In the genomic region with DNA sequence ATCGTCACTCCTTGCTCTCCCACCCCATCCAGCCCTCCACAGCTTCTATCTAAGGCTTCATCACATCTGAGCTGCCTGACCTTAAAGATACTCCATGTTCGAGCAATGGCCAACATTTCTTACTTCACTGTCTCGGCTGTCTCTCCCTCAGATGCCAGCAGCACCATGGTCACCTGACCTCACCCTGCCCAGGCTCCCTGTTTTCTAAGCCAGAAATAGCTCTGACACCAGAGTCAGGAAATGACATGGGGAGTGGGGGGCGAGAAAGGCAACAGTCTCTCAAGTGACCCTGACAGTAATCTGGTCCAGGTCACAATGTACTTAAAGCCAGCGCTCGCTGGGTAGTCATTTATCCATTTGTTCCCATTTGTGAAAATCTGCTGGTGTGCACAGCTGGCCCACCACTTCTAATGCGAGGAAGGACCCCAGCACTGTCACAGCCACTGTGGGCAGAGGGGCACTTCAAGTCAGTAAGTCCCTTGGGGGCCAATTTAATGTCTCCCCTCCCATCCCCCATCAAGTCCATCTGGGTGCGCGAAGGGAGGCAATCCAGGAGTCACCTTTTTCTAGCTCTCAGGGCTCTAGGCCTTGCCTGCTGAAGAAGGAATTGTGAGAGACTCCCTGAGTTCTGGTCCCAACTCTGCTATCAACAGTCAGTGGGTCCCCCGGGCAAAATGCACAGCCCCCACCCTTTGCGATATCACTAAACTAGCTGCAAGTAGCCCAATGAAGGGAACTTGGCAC, we compare ENCODE assay signal across 29 mouse cellular contexts. TPM values are rescaled to one million over a fixed set of nuclear protein-coding genes. Genes with fewer than 3 reads are reported as not detected.
DNase-seq lines count a peak whose midpoint lies in the region; ATAC-seq and TF ChIP-seq lines count a peak whose summit lies in the region.
"Had no signal": no experiment of that assay in that cellular context is flagged by ENCODE, and none has a peak within 500 bp of the region (broad histone marks: within the 10 kb centered on the region; RNA-seq: fewer than 3 reads in every experiment).

No protein-coding gene starts in this region.

- H3K9me3 ChIP-seq in lung, postnatal 0 days (ENCODE audit: low read length), result no peaks in the 10 kb centered on the region
- H3K9me3 ChIP-seq in heart, embryonic 12.5 days (replicated peaks), result no peaks in the 10 kb centered on the region
- H3K9me3 ChIP-seq: embryonic facial prominence, embryonic 15.5 days; forebrain, embryonic 15.5 days; limb, embryonic 13.5 days; liver, embryonic 12.5 days; midbrain, embryonic 10.5 days; neural tube, embryonic 15.5 days had no signal

- 81% methylated on average over 11 of the region's 11 CpGs for WGBS in lung, postnatal 0 days
- WGBS in heart, embryonic 12.5 days, result 50% methylated on average over 11 of the region's 11 CpGs

- H3K4me3 ChIP-seq in lung, postnatal 0 days (ENCODE audit: low read depth, low read length), result no peak overlapping the region
- no peak overlapping the region for H3K4me3 ChIP-seq in heart, embryonic 12.5 days
- H3K4me3 ChIP-seq: embryonic facial prominence, embryonic 15.5 days; forebrain, embryonic 15.5 days; layer of hippocampus, adult 2 months; limb, embryonic 13.5 days; liver, embryonic 12.5 days; midbrain, embryonic 10.5 days; neural tube, embryonic 15.5 days had no signal

- peaks cover 13% of the 10 kb centered on the region for H3K36me3 ChIP-seq in lung, postnatal 0 days (ENCODE audit: insufficient read depth, low read length)
- H3K36me3 ChIP-seq in heart, embryonic 12.5 days, result peaks cover 22% of the 10 kb centered on the region

- TF ChIP-seq CTCF in lung, postnatal 0 days (IDR thresholded peaks at IDR 0.05), result no peak

- no peak for ATAC-seq in lung, postnatal 0 days
- ATAC-seq in heart, embryonic 12.5 days (ENCODE audit: insufficient number of reproducible peaks, low FRiP score), result peak; percentile 54
- ATAC-seq: forebrain, embryonic 15.5 days; intestine, postnatal 0 days; liver, embryonic 12.5 days had no signal

- no peaks in the 10 kb centered on the region for H3K4me1 ChIP-seq in lung, postnatal 0 days (ENCODE audit: insufficient read depth, low read depth, low read length)
- peaks cover 43% of the 10 kb centered on the region for H3K4me1 ChIP-seq in heart, embryonic 12.5 days (replicated peaks)
- H3K4me1 ChIP-seq: embryonic facial prominence, embryonic 15.5 days; forebrain, embryonic 15.5 days; limb, embryonic 13.5 days; midbrain, embryonic 10.5 days; neural tube, embryonic 15.5 days had no signal

- intact Hi-C loops in heart, postnatal 10 days (cut with DNase I), result no loop called here

- H3K9ac ChIP-seq in lung, postnatal 0 days (replicated peaks; ENCODE audit: low read depth), result no peak overlapping the region
- H3K9ac ChIP-seq in heart, embryonic 12.5 days, result no peak overlapping the region
- H3K9ac ChIP-seq: embryonic facial prominence, embryonic 15.5 days; forebrain, embryonic 15.5 days; limb, embryonic 13.5 days; liver, embryonic 12.5 days; neural tube, embryonic 15.5 days had no signal

- TF ChIP-seq EP300 in lung, postnatal 0 days (IDR thresholded peaks at IDR 0.05), result 0 out of 2 replicates have a peak, but pooled peaks have one; percentile 19

- DNase-seq in gastrocnemius, adult 18-20 months (ENCODE audit: low spot score), result peak; percentile 52
- no peak for DNase-seq in gastrocnemius, postnatal 10 days
- DNase-seq in lung, postnatal 0 days (ENCODE audit: low spot score), result no peak
- no peak for DNase-seq in lung, postnatal 25 days (ENCODE audit: low spot score)
- DNase-seq in heart, postnatal 10 days, result peak; percentile 38 to 53
- DNase-seq in cerebellum, postnatal 10 days, result no peak
- no peak for DNase-seq in adrenal gland, postnatal 10 days
- DNase-seq: adrenal gland, postnatal 14 days; cerebellum, adult 2 months; kidney, postnatal 25 days; lung, adult 18-20 months; lung, postnatal 4 days; spleen, adult 18-20 months had no signal

- no peak overlapping the region for H3K4me2 ChIP-seq in lung, postnatal 0 days (replicated peaks; ENCODE audit: low read depth, low read length)
- peak overlapping the region; percentile 1; the same call in 1 of the 2 replicates for H3K4me2 ChIP-seq in heart, embryonic 12.5 days
- H3K4me2 ChIP-seq: embryonic facial prominence, embryonic 15.5 days; forebrain, embryonic 15.5 days; limb, embryonic 13.5 days; liver, embryonic 12.5 days; neural tube, embryonic 15.5 days had no signal

- no peak overlapping the region for H3K27ac ChIP-seq in lung, postnatal 0 days (ENCODE audit: low read length)
- H3K27ac ChIP-seq in heart, embryonic 12.5 days (ENCODE audit: poor library complexity, severe bottlenecking), result peak overlapping the region; percentile 93
- H3K27ac ChIP-seq: embryonic facial prominence, embryonic 15.5 days; forebrain, embryonic 15.5 days; layer of hippocampus, adult 2 months; limb, embryonic 13.5 days; liver, embryonic 12.5 days; midbrain, embryonic 10.5 days; neural tube, embryonic 15.5 days had no signal

- H3K27me3 ChIP-seq in lung, postnatal 0 days (replicated peaks; ENCODE audit: insufficient read depth, low read length), result no peaks in the 10 kb centered on the region
- H3K27me3 ChIP-seq in heart, embryonic 12.5 days (replicated peaks), result no peaks in the 10 kb centered on the region
- H3K27me3 ChIP-seq: embryonic facial prominence, embryonic 15.5 days; forebrain, embryonic 15.5 days; limb, embryonic 13.5 days; liver, embryonic 12.5 days; neural tube, embryonic 15.5 days had no signal

RNA-seq across cellular contexts. Expression of a gene that starts 8.9 kb away (rescaled TPM):
- not detected for total RNA-seq in gastrocnemius, adult 18-20 months (2021)
- not detected for total RNA-seq in gastrocnemius, postnatal 10 days (2021)
- 1,292 and 1,589 TPM in 2 replicates for polyA plus RNA-seq in lung, postnatal 0 days (2015; fragmentation: Nextera tagmentation; extraction: Ambion mirVana)
- not detected in 2 replicates for polyA plus RNA-seq in heart, embryonic 12.5 days (2016; fragmentation: Nextera tagmentation; extraction: Ambion mirVana)
- total RNA-seq in heart, postnatal 10 days (2021), result not detected
- under 1 TPM in 1 of 2 experiments, not detected in 1; 0.24 TPM for total RNA-seq in adrenal gland, postnatal 10 days (2021)
- total RNA-seq: common myeloid progenitor, adult 5-6 weeks; granulocyte monocyte progenitor cell, adult 5-6 weeks; layer of hippocampus, adult 2 months; layer of hippocampus, postnatal 25 days; left cerebral cortex, postnatal 25 days had no signal
- polyA plus RNA-seq: cerebellum, adult 2 months; embryonic facial prominence, embryonic 15.5 days; hindbrain, embryonic 11.5 days; kidney, embryonic 14.5 days; limb, embryonic 13.5 days; liver, embryonic 12.5 days; midbrain, embryonic 10.5 days; urinary bladder, adult 2 months had no signal

RNA-seq across cellular contexts. Expression of a gene that starts 31.7 kb away (rescaled TPM):
- 10 to 100 TPM; 17.9 to 20.2 TPM for total RNA-seq in gastrocnemius, adult 18-20 months (2021)
- 10 to 100 TPM; 17.2 to 18.4 TPM for total RNA-seq in gastrocnemius, postnatal 10 days (2021)
- 26.1 and 27.4 TPM in 2 replicates for polyA plus RNA-seq in lung, postnatal 0 days (2015; fragmentation: Nextera tagmentation; extraction: Ambion mirVana)
- 36.0 and 39.7 TPM in 2 replicates for polyA plus RNA-seq in heart, embryonic 12.5 days (2016; fragmentation: Nextera tagmentation; extraction: Ambion mirVana)
- total RNA-seq in heart, postnatal 10 days (2021), result 10 to 100 TPM; 19.3 to 24.6 TPM
- total RNA-seq in adrenal gland, postnatal 10 days (2021), result 10 to 100 TPM; 28.4 to 29.3 TPM

RNA-seq across cellular contexts. Expression of a gene that starts 33.8 kb away (rescaled TPM):
- total RNA-seq in gastrocnemius, adult 18-20 months (2021), result 1 to 10 TPM; 7.2 to 8.0 TPM
- total RNA-seq in gastrocnemius, postnatal 10 days (2021), result 10 to 100 TPM; 12.5 to 15.6 TPM
- 23.0 and 24.2 TPM in 2 replicates for polyA plus RNA-seq in lung, postnatal 0 days (2015; fragmentation: Nextera tagmentation; extraction: Ambion mirVana)
- polyA plus RNA-seq in heart, embryonic 12.5 days (2016; fragmentation: Nextera tagmentation; extraction: Ambion mirVana), result 17.2 and 19.9 TPM in 2 replicates
- 10 to 100 TPM; 13.4 to 13.9 TPM for total RNA-seq in heart, postnatal 10 days (2021)
- 10 to 100 TPM; 26.6 to 29.5 TPM for total RNA-seq in adrenal gland, postnatal 10 days (2021)

RNA-seq across cellular contexts. Expression of a gene that starts 42.0 kb away (rescaled TPM):
- total RNA-seq in gastrocnemius, adult 18-20 months (2021), result 10 to 100 TPM; 22.4 to 24.2 TPM
- total RNA-seq in gastrocnemius, postnatal 10 days (2021), result 10 to 100 TPM in 1 of 2 experiments, 1 to 10 TPM in 1; 8.0 to 14.0 TPM
- 17.6 and 25.7 TPM in 2 replicates for polyA plus RNA-seq in lung, postnatal 0 days (2015; fragmentation: Nextera tagmentation; extraction: Ambion mirVana)
- 13.3 and 13.5 TPM in 2 replicates for polyA plus RNA-seq in heart, embryonic 12.5 days (2016; fragmentation: Nextera tagmentation; extraction: Ambion mirVana)
- 10 to 100 TPM; 13.6 to 17.1 TPM for total RNA-seq in heart, postnatal 10 days (2021)
- 10 to 100 TPM; 27.8 to 27.9 TPM for total RNA-seq in adrenal gland, postnatal 10 days (2021)
- total RNA-seq: common myeloid progenitor, adult 5-6 weeks had no signal

RNA-seq across cellular contexts. Expression of a gene that starts 53.5 kb away (rescaled TPM):
- 10 to 100 TPM; 27.0 to 27.6 TPM for total RNA-seq in gastrocnemius, adult 18-20 months (2021)
- 10 to 100 TPM; 35.9 to 36.6 TPM for total RNA-seq in gastrocnemius, postnatal 10 days (2021)
- polyA plus RNA-seq in lung, postnatal 0 days (2015; fragmentation: Nextera tagmentation; extraction: Ambion mirVana), result 202 and 208 TPM in 2 replicates
- polyA plus RNA-seq in heart, embryonic 12.5 days (2016; fragmentation: Nextera tagmentation; extraction: Ambion mirVana), result 90.0 and 92.9 TPM in 2 replicates
- total RNA-seq in heart, postnatal 10 days (2021), result 10 to 100 TPM; 45.6 to 51.5 TPM
- 100 to 1,000 TPM; 176 to 188 TPM for total RNA-seq in adrenal gland, postnatal 10 days (2021)

Comparison
In these comparisons a context has a peak if more than half of its experiments do, and no peak if none do; other contexts are left out.
1. DNase-seq: peak in gastrocnemius, adult 18-20 months (single experiment) and heart, postnatal 10 days (2 of 2); none in gastrocnemius, postnatal 10 days (single experiment), lung, postnatal 0 days (single experiment), lung, postnatal 25 days (single experiment), cerebellum, postnatal 10 days (0 of 2) and adrenal gland, postnatal 10 days (single experiment).